Mouse (Mus musculus) left cerebral cortex, adult 8-10 months (tissue): ENCODE measurements around the gene E130114P18Rik. TPM values are rescaled to one million over a fixed set of nuclear protein-coding genes. Genes with fewer than 3 reads are reported as not detected.

ENCODE experiments used
- DNase-seq, 2 experiments: peaks; one replicate each; pipeline ENCODE4 v3.0.0; 2022; ENCODE audit warnings: low spot score in 2 of 2
- total RNA-seq, 4 experiments: library from RNA; stranded (reverse); gene quantifications; 2 replicates each; pipeline ENCODE4 v1.2.4; 2022

Gene E130114P18Rik
- total RNA-seq, 4 experiments from 2014 or later: 5.0 to 8.3 (median 6.2) TPM

DNA sequence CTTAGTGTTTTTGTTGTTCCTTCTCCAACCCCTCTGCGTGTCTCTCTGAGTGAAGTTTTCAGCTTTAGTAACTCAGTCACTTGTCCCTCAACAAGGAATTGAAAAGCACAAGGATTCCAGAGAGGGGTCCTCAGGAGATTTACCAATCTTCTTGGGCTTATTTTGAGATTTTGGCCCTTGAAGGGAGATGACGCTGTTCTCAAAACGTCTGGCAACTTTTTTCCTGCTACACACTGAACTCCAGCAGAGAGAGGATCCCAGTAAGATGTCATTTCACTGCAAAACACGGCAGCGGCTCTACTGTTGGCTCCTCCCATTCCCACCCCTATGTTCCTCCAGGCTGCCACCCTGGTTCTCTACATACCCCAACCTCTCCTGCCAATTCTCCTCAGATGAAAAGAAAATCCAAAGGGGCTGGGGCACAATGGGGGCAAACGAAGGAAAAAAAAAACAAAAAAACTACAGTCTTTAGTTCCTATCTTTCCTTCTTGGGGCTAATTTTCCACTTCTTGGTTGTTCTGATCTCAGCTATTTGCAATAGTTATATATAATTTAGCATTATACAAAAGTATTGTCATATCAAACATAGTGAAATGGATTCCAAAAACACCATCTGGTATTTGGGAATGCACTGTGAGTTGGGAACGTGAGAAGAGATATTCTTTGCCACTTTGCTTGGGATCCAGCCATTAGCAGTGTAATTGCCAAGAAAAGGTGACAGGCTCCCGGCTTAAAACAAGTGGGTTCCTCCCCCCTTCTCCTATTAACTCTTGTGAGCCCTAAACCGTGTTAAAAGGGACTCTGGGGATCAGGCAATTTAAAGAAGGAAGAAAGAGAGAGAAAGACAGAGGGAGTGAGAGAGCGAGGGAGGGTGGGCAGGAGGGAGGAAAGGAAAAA is 167.8 kb downstream of the E130114P18Rik start:
- DNase-seq: no peak

DNA sequence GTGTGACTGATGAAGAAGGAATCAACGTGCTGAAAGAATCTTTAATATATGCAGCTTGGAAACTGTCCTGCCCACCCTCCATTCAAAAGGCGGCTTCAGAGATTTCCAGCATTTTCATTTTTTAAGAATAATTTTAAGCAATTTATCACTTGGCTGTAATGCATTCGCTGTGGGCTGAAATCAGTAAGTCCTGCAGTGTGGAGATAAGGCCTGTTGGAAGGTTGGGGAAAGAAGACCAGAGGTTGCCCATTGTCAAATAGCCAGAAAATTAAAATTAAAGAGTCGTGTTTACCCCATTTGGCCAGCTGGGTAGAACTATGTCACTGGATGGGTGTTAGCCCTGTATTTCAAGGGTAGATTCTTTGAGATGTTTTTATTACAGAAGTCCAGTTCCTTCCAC is 168.5 kb downstream of the E130114P18Rik start:
- DNase-seq: no peak

DNA sequence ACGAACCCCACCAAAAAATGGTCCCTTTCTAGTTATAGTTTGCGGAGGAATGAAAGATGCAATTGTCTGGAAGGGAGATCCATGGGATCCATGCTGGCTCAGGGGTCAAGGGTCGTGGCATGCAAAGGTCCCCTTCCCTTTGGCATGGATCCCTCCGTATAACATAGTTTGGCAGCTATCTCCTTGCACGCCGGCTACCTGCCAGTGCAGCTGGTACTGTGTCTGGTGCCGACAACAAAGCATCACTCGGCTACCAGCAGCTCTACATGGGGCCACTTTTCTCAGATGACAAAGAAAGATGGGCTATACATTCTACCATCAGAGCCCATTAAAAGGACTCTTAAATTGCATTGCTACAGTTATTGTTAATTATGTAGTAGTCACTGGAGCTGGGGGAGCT is 169.2 kb downstream of the E130114P18Rik start:
- no peak for DNase-seq

DNA sequence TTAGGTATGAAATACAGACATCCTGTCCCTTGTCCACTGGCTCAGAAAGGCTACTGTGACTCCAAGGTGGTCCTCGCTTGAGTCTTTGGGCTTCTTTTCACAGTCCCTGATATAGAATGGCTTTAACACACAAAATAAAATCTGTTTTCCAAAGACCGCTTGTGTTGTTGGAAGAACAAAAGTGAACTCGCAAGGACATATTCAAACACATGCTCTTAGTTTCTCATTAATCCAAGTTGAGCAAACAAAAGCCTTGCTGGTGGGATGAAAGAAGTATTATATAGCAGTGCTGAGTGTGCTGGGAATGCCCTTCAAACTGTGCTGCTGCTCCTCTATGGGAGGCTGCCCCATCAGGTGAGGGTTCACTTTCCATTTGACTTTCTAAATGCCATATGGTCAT is 169.7 kb downstream of the E130114P18Rik start:
- DNase-seq: no peak

DNA sequence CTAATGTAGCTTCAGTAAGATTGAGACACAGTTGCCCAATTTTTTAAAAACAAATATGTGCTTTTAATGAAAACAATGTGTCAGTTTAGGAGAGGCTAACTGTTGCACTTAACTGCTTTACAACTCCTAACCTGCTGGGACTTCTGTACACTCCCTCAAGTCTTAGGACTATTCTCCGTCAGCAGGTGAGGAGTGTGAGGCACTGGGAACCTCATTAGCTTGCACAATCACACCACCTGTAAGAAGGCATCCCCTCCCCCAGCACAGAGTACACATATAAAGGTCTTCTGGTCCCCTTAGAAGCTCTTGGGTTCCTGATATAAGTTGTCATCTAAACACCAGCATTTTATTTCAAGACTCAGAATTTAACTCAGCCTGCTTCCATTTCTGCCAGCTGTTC is 170.7 kb downstream of the E130114P18Rik start:
- no peak for DNase-seq

DNA sequence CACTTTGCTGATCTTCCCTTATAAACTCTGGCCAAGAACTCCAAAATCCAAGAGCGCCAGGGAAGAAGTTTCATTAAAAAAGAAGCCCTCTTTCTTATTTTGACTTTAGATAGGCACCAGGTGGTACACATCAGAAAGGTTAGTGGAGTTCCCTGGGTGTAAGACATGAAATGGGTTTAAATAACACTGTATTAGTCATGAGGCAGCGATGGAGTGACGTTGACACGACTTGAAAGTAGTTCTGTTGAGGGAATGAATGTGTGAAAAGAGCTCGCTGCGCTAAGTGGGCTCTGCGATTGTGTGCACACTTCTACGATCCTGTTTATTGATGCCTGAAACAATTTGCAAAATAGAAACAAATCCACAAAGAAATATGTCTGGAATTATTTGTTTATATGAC is 171.4 kb downstream of the E130114P18Rik start:
- DNase-seq: no peak

DNA sequence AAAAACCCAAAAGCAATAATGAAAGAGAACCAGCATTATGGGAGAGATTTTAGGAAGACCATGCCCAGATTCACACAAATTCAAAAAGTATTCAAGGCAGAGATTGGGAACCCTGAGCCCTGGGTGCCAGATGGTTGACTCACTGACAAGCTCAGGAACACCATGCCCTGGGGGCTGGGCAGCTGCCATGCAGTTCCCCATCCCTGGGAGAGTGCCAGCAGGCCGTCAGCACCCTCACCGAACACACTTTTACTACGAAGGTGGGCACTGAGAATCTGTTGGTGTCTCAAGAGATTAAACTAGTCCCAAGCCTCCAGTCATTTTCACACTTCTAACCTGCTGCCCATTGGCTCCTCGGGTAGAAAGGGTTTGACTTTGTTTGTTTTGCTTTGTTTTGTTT is 175.3 kb downstream of the E130114P18Rik start:
- no peak for DNase-seq

DNA sequence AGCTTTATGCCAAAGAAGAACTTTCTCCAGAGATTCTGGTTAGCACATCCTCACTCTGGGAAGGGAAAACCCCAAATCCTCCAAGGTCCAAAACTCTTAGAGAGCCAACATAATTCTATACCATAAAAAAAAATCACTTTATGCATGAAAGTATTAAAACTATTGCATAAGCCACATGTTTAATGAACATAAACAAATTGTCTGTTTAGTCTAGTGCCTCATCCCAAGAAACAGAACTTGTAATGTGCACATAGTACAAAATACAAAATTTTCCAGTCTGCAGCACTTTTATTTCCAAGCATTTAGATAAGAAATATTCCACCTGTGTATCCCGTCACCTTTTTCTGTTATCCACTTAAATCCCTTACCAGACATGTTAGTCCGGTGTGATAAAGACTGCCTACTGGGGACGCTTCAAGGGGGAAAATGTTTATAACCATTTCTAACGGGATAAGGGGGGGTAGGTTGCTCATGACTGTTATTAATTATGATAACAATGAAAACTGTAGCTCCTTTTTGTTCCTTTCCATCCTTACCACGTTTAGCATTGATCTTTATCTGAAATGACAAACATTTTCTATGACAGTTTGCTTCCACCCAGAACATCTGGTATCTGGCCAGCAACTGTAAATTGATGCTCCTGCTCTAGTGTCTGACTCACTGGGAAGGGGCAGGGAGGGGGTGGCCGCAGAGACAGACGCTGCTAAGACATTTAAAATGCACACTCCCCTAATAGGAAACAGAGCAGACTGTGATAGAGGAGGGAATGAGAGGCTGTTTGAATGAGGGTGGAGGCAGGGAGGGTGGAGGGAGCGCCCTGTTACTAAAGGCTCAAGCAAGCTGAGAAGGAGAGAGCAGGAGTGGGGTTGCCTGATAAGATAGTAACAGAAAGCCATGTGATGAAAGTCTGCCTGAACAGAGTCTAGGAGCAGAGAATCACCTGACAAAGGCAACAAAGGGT is 176.7 kb downstream of the E130114P18Rik start:
- no peak for DNase-seq

DNA sequence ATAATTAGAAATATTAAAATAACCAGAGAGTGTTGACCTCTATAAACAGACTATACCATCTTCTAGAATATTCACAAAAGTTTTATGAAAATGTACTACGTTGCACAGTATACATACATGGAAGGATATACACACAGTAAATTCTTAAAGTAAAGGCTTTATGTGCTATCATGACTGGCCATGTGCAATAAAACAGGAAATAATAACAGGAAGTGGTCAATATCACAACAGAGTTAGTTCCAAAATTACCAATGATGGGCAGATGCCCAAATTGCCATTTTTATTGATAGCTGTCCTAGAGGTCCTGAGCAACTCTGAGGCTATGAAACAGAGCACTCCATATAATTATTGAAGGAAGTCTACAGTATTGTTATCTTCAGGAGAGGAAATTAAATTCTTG is 180.4 kb downstream of the E130114P18Rik start:
- DNase-seq: no peak

DNA sequence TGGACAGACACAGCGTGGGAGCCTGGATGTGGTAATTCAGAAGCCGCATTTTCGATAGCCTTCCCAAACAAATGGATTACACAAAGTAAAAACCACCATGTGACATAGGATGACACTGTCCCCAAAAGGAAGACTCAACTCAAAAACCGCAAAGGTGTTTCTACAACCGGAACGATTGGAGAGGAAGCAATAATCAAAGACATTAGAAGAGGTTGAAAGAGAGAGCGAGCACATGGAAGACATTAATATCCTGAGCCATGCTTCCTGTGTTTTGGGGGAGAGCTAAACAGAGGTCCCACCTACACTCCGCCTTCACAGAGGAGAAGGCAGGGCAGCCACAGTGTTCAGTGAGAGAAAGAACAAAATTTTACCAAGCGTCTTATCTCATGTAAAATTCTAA is 181.5 kb downstream of the E130114P18Rik start:
- no peak for DNase-seq

DNA sequence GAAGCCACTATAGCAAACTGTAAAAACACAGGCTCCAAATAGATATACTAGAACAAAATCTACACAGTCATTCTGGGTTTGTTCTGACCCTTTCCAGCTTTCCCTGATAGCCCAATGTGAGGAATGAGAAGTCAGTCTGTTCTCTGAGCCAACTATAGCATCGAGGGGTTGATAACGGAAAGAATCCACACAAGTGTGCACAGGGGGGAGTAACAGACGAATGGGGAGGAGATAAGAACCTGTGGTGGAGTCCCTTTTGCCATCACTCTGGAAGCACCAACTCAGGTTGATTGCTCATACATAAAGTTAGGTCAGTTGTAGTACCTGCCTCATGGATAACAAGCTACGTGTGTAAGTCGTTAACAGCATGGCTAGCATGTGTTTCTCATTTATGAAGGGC is 184.0 kb downstream of the E130114P18Rik start:
- no peak for DNase-seq

DNA sequence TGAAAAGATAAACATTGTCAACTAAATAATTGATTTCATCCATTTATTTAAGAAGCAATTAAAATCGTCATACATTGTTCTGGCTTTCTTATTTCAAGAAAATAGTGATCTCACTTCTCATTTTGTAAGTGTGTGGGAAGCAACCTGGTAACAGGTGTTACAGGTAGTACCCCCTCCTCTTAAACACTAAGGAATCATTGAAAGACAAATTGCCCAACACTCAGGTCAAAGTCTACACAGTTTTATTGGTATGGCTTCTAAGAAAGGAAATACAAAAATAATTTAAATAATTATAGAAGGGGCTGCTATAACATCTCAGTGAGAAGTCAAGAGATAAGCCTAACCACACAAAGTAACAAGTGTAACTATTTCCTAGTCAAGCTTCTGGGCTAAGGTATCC is 188.1 kb downstream of the E130114P18Rik start:
- no peak for DNase-seq

DNA sequence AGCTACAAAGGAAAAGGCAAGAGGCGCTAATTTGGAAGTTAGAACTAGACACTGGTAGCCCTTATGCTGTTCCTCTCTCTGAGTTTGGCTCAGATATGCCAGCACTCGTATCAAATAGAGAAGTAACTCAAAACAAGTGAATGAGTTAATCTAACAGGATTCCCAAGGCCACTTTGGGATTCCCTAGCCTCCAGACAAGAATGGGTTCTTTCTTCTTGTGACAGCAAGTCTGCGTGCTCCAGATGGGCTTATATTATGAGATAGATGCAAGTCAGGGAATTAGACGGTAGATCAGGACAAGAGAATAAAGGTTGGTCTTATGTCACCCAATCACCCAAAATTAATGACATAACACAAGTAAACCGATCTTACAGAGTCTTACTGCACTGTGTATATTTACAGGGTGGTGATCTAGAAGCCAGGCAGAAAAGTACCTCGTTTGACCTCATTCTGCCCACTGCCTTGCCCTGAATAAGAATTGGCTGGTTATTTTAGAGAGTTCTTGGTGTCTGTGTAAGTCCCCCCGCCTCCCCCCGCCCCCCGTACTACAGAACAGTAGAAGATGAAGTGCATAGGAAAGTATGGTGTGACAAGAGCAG is 190.4 kb downstream of the E130114P18Rik start:
- no peak for DNase-seq

DNA sequence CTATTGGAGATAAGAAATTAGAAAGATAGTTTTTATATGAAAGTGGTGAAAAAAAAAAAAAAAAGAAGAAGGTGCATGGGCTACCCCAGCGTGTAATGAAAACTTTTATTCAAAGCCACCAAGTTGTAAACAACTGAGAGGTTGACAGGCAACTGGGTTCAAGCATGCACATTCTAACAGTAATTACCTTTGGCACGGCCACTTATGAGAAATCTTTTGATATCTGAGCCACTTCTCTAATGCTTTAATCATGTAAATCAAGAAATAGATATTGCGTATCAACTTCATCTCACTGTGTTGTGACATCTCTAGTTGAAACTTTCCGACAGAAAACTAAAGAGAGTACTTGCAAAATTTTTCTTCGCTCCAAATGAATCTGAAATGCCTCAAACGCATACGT is 192.7 kb downstream of the E130114P18Rik start:
- no peak for DNase-seq

DNA sequence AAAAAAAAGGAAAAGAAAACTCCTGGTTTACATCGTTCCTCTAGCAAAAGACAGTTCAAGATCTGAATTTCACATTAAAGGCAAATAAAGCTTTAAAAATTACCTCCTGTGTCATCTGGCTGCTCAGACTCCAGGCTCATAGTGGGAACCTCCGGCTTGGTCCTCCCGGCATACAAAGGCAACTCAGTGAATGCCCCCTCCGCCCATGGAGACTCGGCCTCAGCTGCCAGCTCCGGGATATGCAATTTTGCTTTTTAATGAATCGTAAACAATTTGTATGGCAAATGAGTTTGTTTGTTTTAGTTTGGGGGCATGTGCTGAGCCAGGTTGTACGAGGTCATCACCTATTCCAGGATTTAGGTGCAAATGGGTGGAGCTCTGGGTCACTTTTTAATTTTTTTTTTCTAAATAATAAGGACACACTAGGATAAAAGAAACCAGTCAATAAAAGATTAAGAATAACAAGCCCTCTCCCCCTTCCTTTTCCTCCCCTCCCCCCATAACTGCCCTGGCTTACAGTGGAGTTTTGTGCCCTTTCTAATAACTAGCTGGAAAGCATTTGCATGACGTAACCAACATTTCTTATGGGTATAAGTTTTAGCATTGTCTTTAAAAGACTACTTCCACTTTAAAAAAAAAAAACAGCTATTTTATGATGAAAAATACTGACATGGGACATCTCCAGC is 193.3 kb downstream of the E130114P18Rik start:
- DNase-seq: no peak

DNA sequence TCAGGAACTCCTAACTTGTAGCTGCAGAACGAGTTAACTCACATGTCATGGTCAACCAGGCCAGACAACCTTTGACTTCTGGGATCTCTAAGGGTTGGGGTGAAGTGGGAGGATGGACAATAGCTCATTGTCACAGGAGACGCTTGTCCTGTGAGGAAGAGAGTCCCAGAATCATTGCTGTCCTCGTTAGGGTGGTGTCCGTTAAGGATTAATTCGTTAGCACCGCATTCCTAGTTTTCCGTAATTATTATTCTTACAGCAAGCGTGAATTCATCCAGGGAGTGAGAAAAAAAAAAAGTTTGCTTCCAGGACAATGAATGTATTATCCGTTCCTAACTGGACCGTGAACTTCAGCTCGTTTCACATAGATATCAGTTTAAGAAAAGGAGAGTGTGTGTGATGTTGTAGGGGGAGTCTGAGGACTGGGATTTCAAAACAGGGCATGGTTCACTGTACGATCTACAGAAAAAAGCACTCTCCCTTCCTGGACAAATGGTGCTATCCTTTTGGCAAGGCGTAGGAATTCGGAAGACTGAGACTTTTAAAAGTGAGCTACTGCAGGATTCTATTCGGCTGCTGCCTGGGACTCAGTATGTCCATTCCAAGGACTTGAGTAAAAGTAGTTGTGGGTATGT is 195.0 kb downstream of the E130114P18Rik start:
- no peak for DNase-seq

DNA sequence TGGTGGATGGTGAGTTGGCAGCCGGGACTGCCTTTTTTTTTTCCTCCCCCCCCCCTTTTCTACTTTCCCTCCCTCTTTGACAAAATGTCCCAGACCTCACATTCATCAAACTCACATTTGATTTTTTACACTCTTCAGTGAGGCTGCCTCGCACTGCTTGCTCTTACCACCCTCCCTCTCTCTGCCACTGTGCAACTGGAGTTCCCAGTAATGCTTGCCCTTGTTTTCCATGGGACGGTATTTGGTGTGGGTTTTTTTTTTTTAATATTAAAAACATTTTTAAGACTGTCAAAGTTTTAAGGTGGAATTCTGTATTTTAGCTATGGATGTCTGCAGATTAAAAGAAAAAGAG is 195.8 kb downstream of the E130114P18Rik start:
- no peak for DNase-seq

DNA sequence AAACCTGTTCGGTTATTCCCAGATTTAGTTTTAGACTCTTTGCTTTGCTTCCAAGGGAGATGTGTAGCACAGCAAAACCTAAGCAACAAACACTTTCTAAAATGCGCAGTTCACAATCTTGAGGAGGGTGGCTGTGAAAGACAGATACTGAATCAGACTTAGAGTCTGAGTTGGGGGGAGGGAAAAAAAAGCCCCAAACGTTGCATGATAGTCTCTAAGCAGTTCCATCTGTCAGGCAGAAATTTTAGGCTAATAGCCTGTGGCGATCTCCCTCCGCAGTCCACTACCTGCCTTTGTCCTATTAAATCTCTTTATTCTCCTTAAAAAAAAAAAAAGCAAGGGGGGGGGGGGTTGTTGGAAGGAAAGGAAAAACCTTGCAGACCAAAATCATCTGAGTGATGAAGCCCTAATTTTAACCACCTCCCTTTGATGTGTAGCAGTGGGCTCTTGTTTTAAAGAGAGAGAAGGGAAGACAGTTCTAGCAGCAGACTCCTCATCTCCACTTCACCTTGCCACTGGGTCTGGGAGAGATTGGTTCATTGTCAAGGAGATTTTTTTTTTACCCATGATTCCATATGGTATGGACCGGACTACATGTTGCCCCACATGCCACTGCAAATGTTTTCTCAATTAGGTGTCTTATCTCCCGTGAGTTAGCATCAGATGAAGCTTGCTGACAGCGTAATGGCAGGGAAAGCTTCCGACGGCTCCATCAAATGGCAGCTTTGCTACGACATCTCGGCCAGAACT is 196.4 kb downstream of the E130114P18Rik start:
- DNase-seq: no peak

DNA sequence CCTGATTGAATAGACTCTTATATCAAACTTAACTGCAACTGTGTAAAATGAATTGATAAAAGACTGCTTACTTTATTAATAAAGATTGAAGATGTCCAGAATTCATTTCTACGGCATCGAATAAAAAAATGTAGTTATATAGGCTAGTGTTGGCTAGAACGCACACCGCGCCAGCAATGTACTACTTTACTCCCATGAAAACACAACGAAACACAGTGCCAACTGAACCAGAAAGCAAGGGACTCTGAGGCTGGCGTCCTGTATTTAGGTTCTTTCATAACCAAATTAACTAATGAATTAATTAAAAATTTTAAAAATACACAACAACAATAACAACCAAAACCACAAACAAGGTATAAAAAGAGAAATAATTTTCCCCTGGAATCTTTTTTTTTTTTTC is 197.0 kb downstream of the E130114P18Rik start:
- DNase-seq: no peak

DNA sequence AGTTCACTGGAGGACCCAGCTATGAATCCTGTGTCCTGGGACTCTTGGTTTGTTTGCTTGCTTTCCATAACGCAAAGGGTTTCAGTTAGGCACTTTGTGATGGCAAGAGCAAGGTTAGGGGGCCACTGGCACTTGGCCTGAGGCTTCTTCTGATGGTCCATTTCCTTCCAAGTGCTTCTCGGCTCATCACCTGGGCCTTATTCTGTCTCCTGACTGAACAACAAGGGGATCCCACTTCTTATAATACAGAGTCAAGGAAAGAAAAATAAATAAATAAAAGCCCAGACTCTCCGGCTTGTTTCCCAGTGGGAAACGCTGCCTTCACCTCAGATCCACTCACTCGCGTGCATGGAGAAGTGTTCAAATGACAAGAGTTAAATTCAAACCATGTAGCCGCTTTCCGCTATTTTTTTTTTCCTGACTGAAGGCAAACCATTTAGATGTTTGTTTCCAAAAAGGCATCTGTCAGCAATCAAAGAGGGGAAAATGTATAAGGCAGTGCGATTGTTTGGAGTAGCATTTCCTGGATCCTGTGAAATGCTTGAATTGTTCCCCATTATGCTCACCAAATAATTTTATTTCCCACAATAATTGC is 199.2 kb downstream of the E130114P18Rik start:
- no peak for DNase-seq
